Mouse (Mus musculus) bone marrow, adult 2 months (tissue): Measurements from ENCODE around the gene Haus4. TPM values are rescaled to one million over a fixed set of nuclear protein-coding genes. Genes with fewer than 3 reads are reported as not detected.

Source experiments
- H3K27ac ChIP-seq: fragments of 200-500 bp; 2 replicates; pipeline ENCODE4 v1.5.1; 2012; ENCODE audit warnings: low read depth, mild to moderate bottlenecking, control low read depth, inconsistent platforms, low read length; ENCODE audit not compliant: control insufficient read depth, poor library complexity, insufficient read depth
- H3K4me1 ChIP-seq: fragments of 200-500 bp; 2 replicates; pipeline ENCODE4 v1.6.1; 2011; ENCODE audit warnings: low read length; ENCODE audit not compliant: control insufficient read depth, insufficient read depth
- H3K4me3 ChIP-seq: fragments of 200-500 bp; replicated peaks from 2 replicates; pipeline ENCODE3; 2011; ENCODE audit warnings: mild to moderate bottlenecking, low read depth, low read length, control low read depth; ENCODE audit not compliant: control insufficient read depth
- CTCF ChIP-seq: fragments of 200-500 bp; IDR thresholded peaks from 2 replicates; pipeline ENCODE4 v1.5.1; 2011; ENCODE audit warnings: low read length, control low read depth; ENCODE audit not compliant: control insufficient read depth, insufficient read depth
- POLR2A ChIP-seq: fragments of 200-500 bp; IDR thresholded peaks from 2 replicates; pipeline ENCODE4 v1.6.1; 2011; ENCODE audit warnings: low read depth, mild to moderate bottlenecking, control low read depth, low read length, borderline replicate concordance; ENCODE audit not compliant: control insufficient read depth
- WGBS: fragments of 180-500 bp; shearing (Covaris S2); methylation state at CpG from one replicate; pipeline ENCODE4 v1.1.7; 2018; 5-methylcytosine and 5-hydroxymethylcytosine counted together
- polyA plus RNA-seq: library from polyadenylated mRNA; stranded (reverse); fragments of >200 nt; gene quantifications from 2 replicates; pipeline ENCODE4 v1.2.4, GENCODE M21; 2011; ENCODE audit warnings: low replicate concordance; ENCODE audit not compliant: missing spikeins, insufficient read depth, insufficient read length

The Haus4 gene
- 32.6 and 33.5 TPM in 2 replicates for polyA plus RNA-seq

- Histone ChIP-seq H3K27ac (peak within 1 kb of the TSS; percentile 98), H3K4me3 (peak within 1 kb of the TSS; percentile 88), H3K4me1 (peaks cover 1% of the 10 kb centered on the region; the same call in 1 of the 2 replicates)
- WGBS = under 1% methylated on average over 76 of the region's 76 CpGs
- TF ChIP-seq POLR2A (peak; percentile 82), CTCF (peak; percentile 80)
These were observed at the start of gene Haus4 for GRCm38 (mm10) chr14:54553975-54554769. TSS of gene Haus4 (minus strand) at chr14:54554616.

DNA sequence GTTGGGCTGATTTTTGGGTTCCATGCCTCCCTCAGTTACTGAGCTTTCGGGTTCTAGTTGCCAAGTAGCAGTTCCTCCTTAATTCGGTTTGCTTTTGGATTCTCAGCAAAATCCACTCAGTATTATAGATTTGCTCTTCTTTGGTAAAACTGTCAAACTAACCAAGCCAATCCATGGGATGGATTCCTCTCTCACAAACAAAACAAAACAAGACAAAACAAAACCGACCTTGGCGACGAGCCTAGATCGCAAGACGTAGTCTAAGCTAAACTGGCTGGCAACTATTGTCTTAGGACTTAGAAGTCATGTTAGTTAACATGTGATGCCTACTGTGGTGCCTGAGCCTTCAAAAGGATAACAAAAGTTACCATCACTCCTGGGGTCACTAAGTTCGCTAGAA lies 49.3 kb upstream of the Haus4 start:
- no peak for TF ChIP-seq CTCF
- TF ChIP-seq POLR2A = no peak
- Histone ChIP-seq H3K4me3 (peak overlapping the region; percentile 73), H3K27ac (peak overlapping the region; percentile 53), H3K4me1 (no peaks in the 10 kb centered on the region; the same call in 1 of the 2 replicates)
- WGBS = 84% methylated on average over 8 of the region's 8 CpGs

- under 1% methylated on average over 46 of the region's 46 CpGs for WGBS
- Histone ChIP-seq H3K4me3 (peak overlapping the region; percentile 73), H3K27ac (peak overlapping the region; percentile 85), H3K4me1 (no peaks in the 10 kb centered on the region; the same call in 1 of the 2 replicates)
- TF ChIP-seq CTCF (no peak), POLR2A (peak; percentile 75; the same call in 1 of the 2 replicates)
These were observed 48.7 kb upstream of the Haus4 start for GRCm38 (mm10) chr14:54603038-54603654.

DNA sequence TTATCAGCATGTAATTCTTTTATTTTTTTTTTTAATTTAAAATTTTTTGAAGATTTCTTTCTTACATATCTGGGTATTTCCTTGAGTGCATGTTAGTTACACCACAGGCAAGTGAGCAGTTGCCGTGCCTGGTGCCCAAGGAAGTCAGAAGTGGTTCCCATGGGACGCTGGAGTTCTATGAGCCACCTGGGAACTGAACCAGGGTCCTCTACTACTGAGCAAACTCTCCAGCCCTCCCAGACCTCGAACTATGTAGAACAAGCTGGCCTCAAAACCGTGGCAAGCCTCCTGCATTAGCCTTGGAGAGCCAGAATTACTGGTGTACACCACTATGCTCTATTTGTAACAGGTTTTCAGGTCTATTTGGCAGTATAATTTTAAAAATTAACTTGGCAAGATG lies 48.2 kb upstream of the Haus4 start:
- 46% methylated on average over 4 of the region's 4 CpGs for WGBS
- H3K27ac ChIP-seq = 0 out of 2 replicates have a peak overlapping the region, but pooled peaks have one; percentile 35
- TF ChIP-seq POLR2A (no peak), CTCF (no peak)
- no peak overlapping the region for H3K4me3 ChIP-seq
- H3K4me1 ChIP-seq = no peaks in the 10 kb centered on the region; the same call in 1 of the 2 replicates

DNA sequence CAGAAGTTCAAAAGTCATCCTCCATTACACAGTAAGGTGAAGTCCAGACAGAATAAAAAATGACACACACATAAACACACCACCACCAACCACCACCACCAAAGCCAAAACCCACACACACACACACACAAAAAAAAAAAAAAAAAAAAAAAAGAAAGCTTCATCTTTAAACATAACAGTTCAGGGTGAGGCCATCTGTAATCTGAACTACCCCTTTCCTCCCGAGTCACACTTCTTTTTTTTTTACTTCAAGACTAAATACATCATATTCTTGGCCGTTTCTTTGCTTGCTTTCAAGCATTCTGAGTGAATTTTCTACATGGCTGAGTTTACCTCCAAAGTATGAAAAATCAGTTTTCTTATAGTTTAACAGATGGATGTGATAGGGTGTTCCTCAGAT lies 47.2 kb upstream of the Haus4 start:
- Histone ChIP-seq H3K4me1 (no peaks in the 10 kb centered on the region; the same call in 1 of the 2 replicates), H3K27ac (no peak overlapping the region), H3K4me3 (no peak overlapping the region)
- TF ChIP-seq POLR2A (no peak), CTCF (no peak)
- 28% methylated on average over 2 of the region's 2 CpGs for WGBS

GRCm38 (mm10) chr14:54597084-54597483 lies 42.7 kb upstream of the Haus4 start:
- H3K27ac ChIP-seq = no peak overlapping the region
- no peaks in the 10 kb centered on the region for H3K4me1 ChIP-seq
- 66% methylated on average over 7 of the region's 7 CpGs for WGBS
- TF ChIP-seq CTCF (peak; percentile 69), POLR2A (no peak)
- no peak overlapping the region for H3K4me3 ChIP-seq

DNA sequence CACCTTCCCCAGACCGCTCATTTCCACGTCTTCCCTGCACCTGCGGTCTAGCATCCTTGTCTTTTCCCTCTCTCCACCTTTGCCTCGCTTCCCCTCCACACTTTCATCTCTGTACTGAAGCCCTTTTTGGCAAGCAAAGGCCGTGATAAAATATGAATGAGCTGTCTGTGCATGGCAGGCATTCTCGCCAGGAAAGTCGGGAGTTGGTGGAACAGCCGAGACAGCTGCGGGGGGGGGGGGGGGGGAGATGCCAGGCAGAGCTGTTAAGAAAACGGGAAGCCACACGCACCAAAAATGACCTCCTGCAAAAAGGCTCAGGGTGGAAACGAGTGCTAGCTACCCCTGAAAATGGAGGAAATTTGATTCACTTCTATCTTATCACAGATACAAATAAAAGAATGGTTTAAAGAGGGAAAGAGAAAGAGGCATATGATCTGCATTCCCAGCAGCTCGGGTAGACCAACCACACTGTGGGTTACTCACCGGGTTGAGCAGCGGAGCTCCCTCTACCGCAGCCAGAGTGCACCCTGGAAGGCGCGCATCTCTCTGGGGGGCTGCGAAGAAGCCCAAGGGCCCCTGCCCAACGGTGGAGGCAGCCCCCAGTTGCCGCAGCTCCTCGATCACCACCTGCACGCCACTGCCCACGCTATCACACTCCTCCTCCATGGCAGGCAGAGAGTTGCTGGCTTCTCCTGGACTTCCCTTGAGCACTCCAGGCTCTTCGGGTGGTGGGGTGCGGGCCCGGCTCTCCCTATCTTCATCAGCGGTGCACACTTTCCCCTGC lies 40.4 kb upstream of the Haus4 start:
- Histone ChIP-seq H3K4me1 (no peaks in the 10 kb centered on the region), H3K27ac (no peak overlapping the region), H3K4me3 (no peak overlapping the region)
- no peak for TF ChIP-seq CTCF
- no peak for TF ChIP-seq POLR2A
- 90% methylated on average over 28 of the region's 28 CpGs for WGBS

GRCm38 (mm10) chr14:54594055-54594454 lies 39.6 kb upstream of the Haus4 start:
- no peak overlapping the region for H3K4me3 ChIP-seq
- H3K27ac ChIP-seq = no peak overlapping the region
- 86% methylated on average over 3 of the region's 3 CpGs for WGBS
- TF ChIP-seq POLR2A (no peak), CTCF (peak; percentile 36; the same call in 1 of the 2 replicates)
- no peaks in the 10 kb centered on the region for H3K4me1 ChIP-seq
